Mouse (Mus musculus) hindbrain, postnatal 0 days (tissue): ENCODE measurements around the gene Zfpl1. TPM values are rescaled to one million over a fixed set of nuclear protein-coding genes. Genes with fewer than 3 reads are reported as not detected.
A peak's percentile ranks its signal among the peaks of the same experiment; 100 is the strongest.
"Not testable (repeated sequence)": the region's sequence is repeated elsewhere in the genome, so short reads cannot be mapped to it uniquely, and the experiment has no call there.

ENCODE experiments used
- ATAC-seq: fragments of 200-750 bp; cut with Nextera tagmentation; 2 replicates; pipeline ENCODE4 v1.8.0; 2017; ENCODE audit warnings: mild to moderate bottlenecking, moderate TSS enrichment, moderate library complexity
- DNase-seq: peaks from one replicate; pipeline ENCODE4 v3.0.0-alpha.2; 2015; ENCODE audit warnings: low spot score
- H3K27ac ChIP-seq: fragments of 300-500 bp; sonication (generic); 2 replicates; pipeline ENCODE4 v1.5.1; 2014; ENCODE audit warnings: mild to moderate bottlenecking
- H3K27me3 ChIP-seq: fragments of 300-500 bp; sonication (generic); 2 replicates; pipeline ENCODE4 v1.6.1; 2014; ENCODE audit warnings: low read length, mixed read lengths; ENCODE audit not compliant: insufficient read depth
- H3K36me3 ChIP-seq: fragments of 300-500 bp; sonication (generic); 2 replicates; pipeline ENCODE4 v1.6.1; 2014; ENCODE audit warnings: low read length, mixed read lengths; ENCODE audit not compliant: insufficient read depth
- H3K4me1 ChIP-seq: fragments of 300-500 bp; sonication (generic); 2 replicates; pipeline ENCODE4 v1.6.1; 2014; ENCODE audit warnings: antibody characterized with exemption, low read length, mixed read lengths; ENCODE audit not compliant: insufficient read depth
- H3K4me2 ChIP-seq: fragments of 300-500 bp; sonication (generic); 2 replicates; pipeline ENCODE4 v1.6.1; 2014; ENCODE audit warnings: low read depth, mild to moderate bottlenecking, low read length, moderate library complexity, mixed read lengths
- H3K4me3 ChIP-seq: fragments of 300-500 bp; sonication (generic); 2 replicates; pipeline ENCODE4 v1.5.1; 2014; ENCODE audit warnings: low read length
- H3K9ac ChIP-seq: fragments of 300-500 bp; sonication (generic); replicated peaks from 2 replicates; pipeline ENCODE4 v1.6.1; 2014; ENCODE audit warnings: mild to moderate bottlenecking, low read length, moderate library complexity, mixed read lengths
- H3K9me3 ChIP-seq: fragments of 300-500 bp; sonication (generic); 2 replicates; pipeline ENCODE4 v1.6.1; 2016; ENCODE audit warnings: low read length, mixed read lengths
- CTCF ChIP-seq: IDR thresholded peaks from 2 replicates; pipeline ENCODE4 v1.5.1; 2016; ENCODE audit warnings: antibody characterized with exemption, control low read depth, low read depth
- WGBS: fragments of 180-500 bp; shearing (Covaris S2); extraction: QIAGEN DNeasy Blood & Tissue Kit; methylation state at CpG from one replicate; pipeline ENCODE4 v1.1.7; 2014; 5-methylcytosine and 5-hydroxymethylcytosine counted together
- microRNA-seq, 2 experiments: library from miRNA; unstranded; fragments of <30 nt; microRNA quantifications; one replicate each; pipeline ENCODE4; 2016
- polyA plus RNA-seq: library from polyadenylated mRNA; unstranded; fragments of >200 nt; fragmentation: Nextera tagmentation; extraction: Ambion mirVana; gene quantifications from 2 replicates; pipeline ENCODE4 v1.2.1, GENCODE M21; 2015
- total RNA-seq: library from RNA; depleted of rRNA; stranded (reverse); fragments of >200 nt; gene quantifications from 2 replicates; pipeline ENCODE4 v1.2.3, GENCODE M21; 2014; rRNA removed

The Zfpl1 gene
- total and polyA plus RNA-seq, 2 experiments from 2014 or later: 76.9 to 83.9 TPM

DNA sequence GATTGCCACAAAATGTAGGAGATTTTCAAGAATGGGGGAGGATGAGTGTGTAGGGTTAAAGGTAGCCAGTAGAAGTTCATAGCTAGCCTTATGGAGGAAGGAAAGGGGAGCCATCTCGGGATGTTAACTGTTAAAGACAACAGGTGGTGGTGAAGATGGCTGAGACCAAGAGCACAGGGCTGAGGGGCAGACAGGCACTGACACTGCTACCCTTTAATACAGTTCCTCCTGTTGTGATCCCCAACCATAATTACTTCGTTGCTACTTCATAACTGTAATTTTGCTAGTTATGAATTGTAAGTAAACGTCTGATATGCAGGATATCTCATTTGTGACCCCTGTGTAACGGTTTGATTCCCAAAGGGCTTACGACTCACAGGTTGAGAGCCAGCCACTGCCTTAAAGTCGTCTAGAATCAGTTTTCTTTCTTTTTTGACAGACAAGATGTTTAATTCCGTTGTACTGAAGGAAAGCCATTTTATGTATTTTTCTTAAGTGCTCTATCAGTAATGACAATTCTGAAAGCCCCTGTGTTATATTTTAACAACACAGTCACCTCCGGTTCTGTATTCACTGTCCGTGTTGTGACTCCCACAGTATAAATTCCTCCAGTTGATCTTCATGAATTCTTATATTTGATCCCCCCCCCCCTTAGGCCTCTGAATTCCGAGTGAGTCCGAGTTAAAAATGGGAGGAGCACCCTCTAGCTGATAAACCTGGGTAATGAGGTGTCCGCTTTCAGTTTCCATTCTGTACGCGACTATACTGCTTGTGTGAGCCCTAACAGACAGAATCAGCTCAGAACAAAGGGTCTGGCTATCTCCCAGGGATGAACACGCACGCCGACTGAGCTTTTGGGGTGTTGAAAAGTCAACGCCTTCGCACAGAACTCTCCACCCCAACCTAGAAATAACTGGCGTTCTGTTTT, 39.1 kb downstream of the Zfpl1 start:
- Histone ChIP-seq H3K4me2 (peak overlapping the region; percentile 97), H3K27me3 (no peaks in the 10 kb centered on the region), H3K27ac (peak overlapping the region; percentile 99), H3K4me3 (peak overlapping the region; percentile 87), H3K4me1 (peaks cover 13% of the 10 kb centered on the region), H3K9me3 (no peaks in the 10 kb centered on the region), H3K9ac (peak overlapping the region; percentile 74), H3K36me3 (peaks cover 22% of the 10 kb centered on the region)
- 14% methylated on average over 20 of the region's 20 CpGs for WGBS
- DNase-seq (no peak), ATAC-seq (peak; percentile 30)
- peak; percentile 33 for TF ChIP-seq CTCF

DNA sequence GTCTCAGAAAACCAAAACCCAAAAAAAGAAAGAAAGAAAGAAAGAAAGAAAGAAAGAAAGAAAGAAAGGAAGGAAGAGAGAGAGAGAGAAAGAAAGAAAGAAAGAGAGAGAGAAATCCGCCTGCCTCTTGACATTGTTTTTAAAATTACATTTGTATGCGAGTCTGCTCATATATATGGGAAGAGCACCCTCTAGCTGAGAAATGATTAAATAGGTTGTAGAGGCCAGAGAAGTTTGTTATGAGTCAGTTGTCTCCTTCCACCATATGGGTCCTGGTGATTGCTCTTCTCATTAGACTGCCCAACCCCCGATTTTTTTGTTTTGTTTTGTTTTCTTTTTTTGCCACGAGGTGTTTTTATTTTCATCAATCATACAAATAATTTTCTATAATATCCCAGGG, 40.7 kb downstream of the Zfpl1 start:
- H3K4me3 ChIP-seq, ATAC-seq, H3K27me3 ChIP-seq, H3K9ac ChIP-seq, H3K27ac ChIP-seq, H3K36me3 ChIP-seq, H3K9me3 ChIP-seq, H3K4me2 ChIP-seq: not testable (repeated sequence)
- peak; percentile 57 for TF ChIP-seq CTCF
- H3K4me1 ChIP-seq: peaks cover 13% of the 10 kb centered on the region
- 52% methylated on average over 4 of the region's 4 CpGs for WGBS
- DNase-seq: peak; percentile 73

DNA sequence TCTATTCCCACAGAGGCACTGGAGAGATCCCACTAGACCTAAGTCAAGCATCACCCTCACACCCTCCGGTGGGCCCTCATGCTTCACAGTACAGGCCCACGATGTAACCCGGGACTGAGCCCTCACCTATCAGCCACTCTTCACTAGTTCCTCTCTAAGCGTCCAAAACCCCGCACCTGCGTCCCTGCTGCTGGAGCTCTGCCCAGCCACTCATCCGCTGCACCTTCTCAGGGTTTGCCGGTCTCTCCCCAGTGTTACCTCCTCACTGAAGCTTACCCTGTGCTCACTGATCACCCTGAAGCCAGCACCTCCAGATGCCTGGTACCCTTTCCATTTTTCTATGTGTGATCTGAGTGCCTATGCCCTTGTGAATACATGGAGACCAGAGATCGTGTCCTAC, 42.5 kb downstream of the Zfpl1 start:
- ATAC-seq (no peak), DNase-seq (no peak)
- Histone ChIP-seq H3K36me3 (no peaks in the 10 kb centered on the region), H3K4me2 (no peak overlapping the region), H3K9me3 (no peaks in the 10 kb centered on the region), H3K27ac (no peak overlapping the region), H3K4me3 (no peak overlapping the region), H3K4me1 (peaks cover 4% of the 10 kb centered on the region; the same call in 1 of the 2 replicates), H3K27me3 (no peaks in the 10 kb centered on the region), H3K9ac (no peak overlapping the region)
- no peak for TF ChIP-seq CTCF
- WGBS: 63% methylated on average over 9 of the region's 9 CpGs

DNA sequence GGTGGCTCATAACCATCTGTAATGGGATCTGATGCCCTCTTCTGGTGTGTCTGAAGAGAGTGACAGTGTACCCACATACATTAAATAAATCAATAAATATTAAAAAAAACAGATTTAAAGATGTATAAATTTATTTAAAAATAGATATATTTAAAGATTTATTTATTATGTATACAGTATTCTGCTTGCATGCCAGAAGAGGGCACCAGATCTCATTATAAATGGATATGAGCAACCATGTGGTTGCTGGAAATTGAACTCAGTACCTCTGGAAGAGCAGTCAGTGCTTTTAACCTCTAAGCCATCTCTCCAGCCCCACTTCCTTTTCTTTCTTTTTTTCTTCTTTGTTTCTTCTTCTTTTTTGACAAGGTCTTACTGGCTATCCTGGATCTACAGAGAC, 44.8 kb downstream of the Zfpl1 start:
- Histone ChIP-seq H3K4me2 (no peak overlapping the region), H3K4me3 (no peak overlapping the region), H3K9ac (no peak overlapping the region), H3K27me3 (no peaks in the 10 kb centered on the region), H3K36me3 (no peaks in the 10 kb centered on the region), H3K9me3 (no peaks in the 10 kb centered on the region), H3K27ac (no peak overlapping the region), H3K4me1 (no peaks in the 10 kb centered on the region)
- no peak for DNase-seq
- TF ChIP-seq CTCF: no peak
- no peak for ATAC-seq

DNA sequence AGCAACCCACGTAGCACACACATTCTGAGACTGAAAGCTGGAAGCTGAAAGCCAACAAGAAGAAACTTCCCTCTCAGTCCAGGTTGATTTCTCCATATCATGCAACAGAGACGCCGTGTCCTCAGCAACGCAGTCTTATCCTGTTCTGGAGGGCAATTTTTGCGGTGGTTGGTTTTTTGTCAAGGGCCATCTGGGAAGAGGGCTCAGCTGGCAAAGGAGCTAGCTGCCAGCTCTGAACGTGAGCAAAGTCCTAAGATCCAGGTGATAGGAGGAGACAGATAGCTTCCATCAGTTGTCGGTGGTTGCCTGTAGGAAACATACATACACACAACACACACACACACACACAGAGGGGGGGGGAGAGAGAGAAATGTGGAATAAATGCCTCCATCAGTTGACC, 46.4 kb downstream of the Zfpl1 start:
- ATAC-seq: no peak
- Histone ChIP-seq H3K4me1 (no peaks in the 10 kb centered on the region), H3K36me3 (no peaks in the 10 kb centered on the region), H3K4me2 (no peak overlapping the region), H3K9me3 (no peaks in the 10 kb centered on the region), H3K27ac (no peak overlapping the region), H3K9ac (no peak overlapping the region), H3K27me3 (no peaks in the 10 kb centered on the region), H3K4me3 (no peak overlapping the region)
- DNase-seq: no peak
- WGBS: 76% methylated on average over 7 of the region's 7 CpGs
- TF ChIP-seq CTCF: no peak

DNA sequence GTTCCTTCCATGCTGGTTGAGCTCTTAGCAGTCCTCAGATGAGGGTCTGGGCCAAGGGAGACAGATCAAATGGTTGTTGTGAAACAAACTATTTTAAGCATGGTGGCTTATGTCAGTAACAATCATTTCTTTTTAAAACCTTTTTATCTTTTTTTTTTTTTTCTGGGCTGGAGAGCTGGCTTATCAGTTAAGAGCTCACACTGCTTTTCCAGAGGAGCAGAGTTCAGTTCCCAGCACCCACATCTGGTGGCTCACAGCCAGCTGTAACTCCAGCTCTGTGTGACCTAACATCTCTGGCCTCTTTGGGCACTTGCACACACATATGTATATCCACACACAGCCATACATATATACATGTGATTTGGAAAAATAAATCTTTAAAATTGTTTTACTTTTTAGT, 47.1 kb downstream of the Zfpl1 start:
- Histone ChIP-seq H3K27me3 (no peaks in the 10 kb centered on the region), H3K27ac (no peak overlapping the region), H3K4me1 (no peaks in the 10 kb centered on the region), H3K4me2 (no peak overlapping the region), H3K9ac (no peak overlapping the region), H3K36me3 (no peaks in the 10 kb centered on the region), H3K4me3 (no peak overlapping the region), H3K9me3 (no peaks in the 10 kb centered on the region)
- DNase-seq (no peak), ATAC-seq (no peak)
- TF ChIP-seq CTCF: no peak

DNA sequence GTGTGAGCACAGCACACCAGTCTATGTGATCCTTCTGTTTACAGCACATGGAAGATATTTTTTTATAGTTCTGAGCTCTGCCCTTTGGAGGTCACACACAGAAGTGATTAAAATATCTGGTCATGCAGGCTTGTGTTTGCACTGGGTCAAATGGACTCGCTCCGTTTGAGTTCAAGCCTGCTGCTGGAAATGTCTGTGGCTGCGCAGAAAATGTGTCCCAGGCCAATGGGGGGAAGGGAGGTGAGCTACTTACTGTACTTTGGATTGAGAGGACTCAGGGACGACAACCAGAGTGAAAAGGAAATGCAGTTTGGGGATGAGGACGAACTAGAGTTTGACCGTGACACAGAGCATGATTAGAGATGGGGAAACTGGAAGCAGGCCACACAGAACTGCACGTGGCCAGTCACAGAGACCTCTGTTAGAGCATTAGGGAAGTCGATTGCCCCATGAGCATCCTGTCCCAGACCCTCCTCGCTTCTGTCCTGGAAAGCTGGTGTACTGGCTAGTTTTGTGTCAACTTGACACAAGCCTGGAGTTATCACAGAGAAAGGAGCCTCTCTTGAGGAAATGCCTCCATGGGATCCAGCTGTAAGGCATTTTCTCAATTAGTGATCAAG, 48.7 kb downstream of the Zfpl1 start:
- H3K9ac ChIP-seq: no peak overlapping the region
- no peak overlapping the region for H3K27ac ChIP-seq
- no peak for TF ChIP-seq CTCF
- no peaks in the 10 kb centered on the region for H3K4me1 ChIP-seq
- H3K36me3 ChIP-seq: no peaks in the 10 kb centered on the region
- DNase-seq (no peak), ATAC-seq (no peak)
- 79% methylated on average over 9 of the region's 9 CpGs for WGBS
- H3K9me3 ChIP-seq: no peaks in the 10 kb centered on the region
- H3K4me2 ChIP-seq: no peak overlapping the region
- H3K4me3 ChIP-seq: no peak overlapping the region
- no peaks in the 10 kb centered on the region for H3K27me3 ChIP-seq

Small RNA genes lying within 50 kb of the gene (microRNA-seq; reads per million reads assigned to microRNA genes)
- gene Mir6988: 1.2 to 2.5 reads per million in 2 experiments

Other genes with a start within 250 kb of the Zfpl1 start
- 19.8 and 43.2 TPM in 2 replicates for gene Frmd8, start 209.7 kb downstream of the Zfpl1 start, total RNA-seq
- 12.5 and 13.7 TPM in 2 replicates for gene Frmd8, start 209.7 kb downstream of the Zfpl1 start, polyA plus RNA-seq
- gene Slc25a45, start 207.1 kb downstream of the Zfpl1 start, total RNA-seq: 2.1 and 6.0 TPM in 2 replicates
- gene Slc25a45, start 207.1 kb downstream of the Zfpl1 start, polyA plus RNA-seq: 1.8 and 2.8 TPM in 2 replicates
- gene Tigd3, start 190.8 kb downstream of the Zfpl1 start, total RNA-seq: 7.5 and 10.1 TPM in 2 replicates
- 7.1 and 7.5 TPM in 2 replicates for gene Tigd3, start 190.8 kb downstream of the Zfpl1 start, polyA plus RNA-seq
- gene Dpf2, start 171.9 kb downstream of the Zfpl1 start, total RNA-seq: 61.7 and 77.4 TPM in 2 replicates
- 69.5 and 70.2 TPM in 2 replicates for gene Dpf2, start 171.9 kb downstream of the Zfpl1 start, polyA plus RNA-seq
- 22.0 and 28.0 TPM in 2 replicates for gene Cdc42ep2, start 160.1 kb downstream of the Zfpl1 start, total RNA-seq
- gene Cdc42ep2, start 160.1 kb downstream of the Zfpl1 start, polyA plus RNA-seq: 17.4 and 18.0 TPM in 2 replicates
- gene Pola2, start 120.8 kb downstream of the Zfpl1 start, total RNA-seq: 23.4 and 28.9 TPM in 2 replicates
- 19.5 and 21.5 TPM in 2 replicates for gene Pola2, start 120.8 kb downstream of the Zfpl1 start, polyA plus RNA-seq
- not detected in 2 replicates for gene Slc22a20, start 98.8 kb downstream of the Zfpl1 start, total RNA-seq
- not detected in 2 replicates for gene Slc22a20, start 98.8 kb downstream of the Zfpl1 start, polyA plus RNA-seq
- gene Capn1, start 69.1 kb downstream of the Zfpl1 start, total RNA-seq: 13.6 and 15.7 TPM in 2 replicates
- 4.6 and 4.8 TPM in 2 replicates for gene Capn1, start 69.1 kb downstream of the Zfpl1 start, polyA plus RNA-seq
- gene Syvn1, start 38.4 kb downstream of the Zfpl1 start, total RNA-seq: 27.6 and 34.1 TPM in 2 replicates
- 26.8 and 29.8 TPM in 2 replicates for gene Syvn1, start 38.4 kb downstream of the Zfpl1 start, polyA plus RNA-seq
- 34.4 and 36.2 TPM in 2 replicates for gene Mrpl49, start 27.2 kb downstream of the Zfpl1 start, total RNA-seq
- gene Mrpl49, start 27.2 kb downstream of the Zfpl1 start, polyA plus RNA-seq: 52.4 and 54.9 TPM in 2 replicates
- 558 and 787 TPM in 2 replicates for gene Fau, start 27.1 kb downstream of the Zfpl1 start, total RNA-seq
- gene Fau, start 27.1 kb downstream of the Zfpl1 start, polyA plus RNA-seq: 668 TPM in 2 replicates
- 76.0 and 97.3 TPM in 2 replicates for gene Znhit2, start 23.8 kb downstream of the Zfpl1 start, total RNA-seq
- gene Znhit2, start 23.8 kb downstream of the Zfpl1 start, polyA plus RNA-seq: 43.2 and 46.3 TPM in 2 replicates
- 122 and 123 TPM in 2 replicates for gene Tm7sf2, start 16.6 kb downstream of the Zfpl1 start, total RNA-seq
- 57.7 and 64.2 TPM in 2 replicates for gene Tm7sf2, start 16.6 kb downstream of the Zfpl1 start, polyA plus RNA-seq
- gene Vps51, start 7.7 kb downstream of the Zfpl1 start, total RNA-seq: 100.0 and 102 TPM in 2 replicates
- 91.2 and 92.2 TPM in 2 replicates for gene Vps51, start 7.7 kb downstream of the Zfpl1 start, polyA plus RNA-seq
- gene Tmem262, start 4.9 kb downstream of the Zfpl1 start, total RNA-seq: not detected in 2 replicates
- gene Tmem262, start 4.9 kb downstream of the Zfpl1 start, polyA plus RNA-seq: not detected in 2 replicates
- gene Gm28374, start 2.7 kb downstream of the Zfpl1 start, total RNA-seq: 0.37 and 0.86 TPM in 2 replicates
- 0.24 and 1.1 TPM in 2 replicates for gene Gm28374, start 2.7 kb downstream of the Zfpl1 start, polyA plus RNA-seq
- 6.3 and 7.4 TPM in 2 replicates for gene Cdca5, start within 50 bp of the Zfpl1 start, total RNA-seq
- gene Cdca5, start within 50 bp of the Zfpl1 start, polyA plus RNA-seq: 6.1 and 7.4 TPM in 2 replicates
- gene AC131692.1, start 9.5 kb upstream of the Zfpl1 start, total RNA-seq: not detected in 2 replicates
- gene AC131692.1, start 9.5 kb upstream of the Zfpl1 start, polyA plus RNA-seq: not detected in 2 replicates
- gene Naaladl1, start 20.8 kb upstream of the Zfpl1 start, total RNA-seq: 0.40 and 0.89 TPM in 2 replicates
- 0.36 and 0.43 TPM in 2 replicates for gene Naaladl1, start 20.8 kb upstream of the Zfpl1 start, polyA plus RNA-seq
- 91.0 and 91.5 TPM in 2 replicates for gene Sac3d1, start 33.7 kb upstream of the Zfpl1 start, total RNA-seq
- gene Sac3d1, start 33.7 kb upstream of the Zfpl1 start, polyA plus RNA-seq: 50.5 and 51.9 TPM in 2 replicates
- 71.4 and 84.4 TPM in 2 replicates for gene Snx15, start 43.3 kb upstream of the Zfpl1 start, total RNA-seq
- 60.9 and 62.7 TPM in 2 replicates for gene Snx15, start 43.3 kb upstream of the Zfpl1 start, polyA plus RNA-seq
- not detected in 2 replicates for gene Batf2, start 56.0 kb upstream of the Zfpl1 start, total RNA-seq
- 0.21 and 0.23 TPM in 2 replicates for gene Batf2, start 56.0 kb upstream of the Zfpl1 start, polyA plus RNA-seq
- 112 and 123 TPM in 2 replicates for gene Arl2, start 56.6 kb upstream of the Zfpl1 start, total RNA-seq
- gene Arl2, start 56.6 kb upstream of the Zfpl1 start, polyA plus RNA-seq: 151 and 155 TPM in 2 replicates
- not detected in 2 replicates for gene Majin, start 99.4 kb upstream of the Zfpl1 start, total RNA-seq
- gene Majin, start 99.4 kb upstream of the Zfpl1 start, polyA plus RNA-seq: 0.24 TPM in 1 of 2 replicates, not detected in the other
- not detected in 2 replicates for gene Gpha2, start 141.4 kb upstream of the Zfpl1 start, total RNA-seq
- gene Gpha2, start 141.4 kb upstream of the Zfpl1 start, polyA plus RNA-seq: 0.39 and 0.60 TPM in 2 replicates
- 272 and 321 TPM in 2 replicates for gene Ppp2r5b, start 150.9 kb upstream of the Zfpl1 start, total RNA-seq
- 149 and 160 TPM in 2 replicates for gene Ppp2r5b, start 150.9 kb upstream of the Zfpl1 start, polyA plus RNA-seq
- 38.7 and 43.4 TPM in 2 replicates for gene Atg2a, start 156.7 kb upstream of the Zfpl1 start, total RNA-seq
- gene Atg2a, start 156.7 kb upstream of the Zfpl1 start, polyA plus RNA-seq: 7.6 and 8.9 TPM in 2 replicates
- 127 and 135 TPM in 2 replicates for gene Ehd1, start 191.8 kb upstream of the Zfpl1 start, total RNA-seq
- gene Ehd1, start 191.8 kb upstream of the Zfpl1 start, polyA plus RNA-seq: 76.5 and 77.5 TPM in 2 replicates
- 3.1 and 6.0 TPM in 2 replicates for gene Cdc42bpg, start 221.5 kb upstream of the Zfpl1 start, total RNA-seq
- 0.29 and 0.33 TPM in 2 replicates for gene Cdc42bpg, start 221.5 kb upstream of the Zfpl1 start, polyA plus RNA-seq